Mouse (Mus musculus): ENCODE results near the gene Fgfr2. TPM values are rescaled to one million over a fixed set of nuclear protein-coding genes. Genes with fewer than 3 reads are reported as not detected.
A peak's percentile ranks its signal among the peaks of the same experiment; 100 is the strongest.

Gene Fgfr2
- polyA plus RNA-seq, 1 experiment from 2014 or later: 121 TPM

DNA sequence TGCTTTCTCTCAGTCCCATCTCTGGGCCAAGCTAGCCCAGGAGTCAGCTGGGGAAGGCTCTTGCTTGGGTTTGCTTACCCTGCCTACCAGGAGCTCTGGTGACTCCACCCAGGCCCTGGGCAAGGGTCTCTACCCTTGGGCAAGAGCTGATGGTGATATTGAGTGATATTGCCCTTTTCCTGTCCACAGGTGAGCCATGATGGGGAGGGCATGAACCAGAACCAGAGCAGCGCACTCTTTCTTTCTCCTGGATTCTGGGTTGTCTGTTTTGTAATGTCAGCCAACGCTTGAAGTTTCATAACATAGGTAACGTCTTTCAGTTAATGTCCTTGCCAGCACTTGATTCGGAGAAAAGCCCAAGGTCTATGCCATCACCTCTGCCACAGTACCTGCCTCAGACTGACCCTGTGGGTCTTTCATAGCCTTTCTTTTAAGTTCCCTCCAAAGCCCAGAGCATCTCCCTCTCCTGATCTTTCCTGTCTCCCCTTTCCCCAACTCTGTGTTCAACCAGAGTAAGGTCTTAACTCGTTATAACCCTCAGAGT is 506.1 kb downstream of the Fgfr2 start:
- ATAC-seq (ENCODE audit: insufficient number of reproducible peaks, insufficient read depth, low FRiP score, low TSS enrichment): no peak
- Histone ChIP-seq H3K4me1 (no peaks in the 10 kb centered on the region), H3K9me3 (no peaks in the 10 kb centered on the region), H3K27ac (no peak overlapping the region), H3K4me3 (no peak overlapping the region), H3K9ac (no peak overlapping the region), H3K36me3 (no peaks in the 10 kb centered on the region), H3K27me3 (peaks cover 12% of the 10 kb centered on the region), H3K4me2 (replicated peaks) (no peak overlapping the region)
- 84% methylated on average over 5 of the region's 5 CpGs for WGBS

DNA sequence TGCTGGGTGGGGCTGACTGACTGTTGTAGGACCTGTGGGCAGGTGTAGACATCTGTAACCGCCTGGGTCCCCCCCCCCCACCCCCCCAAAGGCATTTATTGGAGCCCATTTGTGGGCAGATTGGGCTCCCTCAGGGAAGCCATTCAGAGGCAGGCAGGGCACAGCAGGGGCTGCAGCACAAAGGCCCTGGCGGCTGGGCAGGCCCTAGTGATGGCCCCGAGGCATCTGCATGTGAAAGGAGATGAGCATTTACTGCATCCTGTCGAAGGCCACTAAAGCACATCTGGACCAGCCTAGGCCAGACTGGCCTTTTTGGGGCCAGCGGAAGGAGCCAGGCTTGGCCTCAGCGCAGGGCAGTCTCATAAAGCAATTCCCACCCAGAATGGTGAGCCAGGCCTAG is 506.8 kb downstream of the Fgfr2 start:
- no peaks in the 10 kb centered on the region for H3K9me3 ChIP-seq
- no peaks in the 10 kb centered on the region for H3K4me1 ChIP-seq
- no peak overlapping the region for H3K27ac ChIP-seq
- no peaks in the 10 kb centered on the region for H3K36me3 ChIP-seq
- peaks cover 12% of the 10 kb centered on the region for H3K27me3 ChIP-seq
- no peak overlapping the region for H3K4me2 ChIP-seq (replicated peaks)
- WGBS: 31% methylated on average over 6 of the region's 6 CpGs
- H3K9ac ChIP-seq: no peak overlapping the region
- H3K4me3 ChIP-seq: no peak overlapping the region
- ATAC-seq (ENCODE audit: insufficient number of reproducible peaks, insufficient read depth, low FRiP score, low TSS enrichment): no peak

DNA sequence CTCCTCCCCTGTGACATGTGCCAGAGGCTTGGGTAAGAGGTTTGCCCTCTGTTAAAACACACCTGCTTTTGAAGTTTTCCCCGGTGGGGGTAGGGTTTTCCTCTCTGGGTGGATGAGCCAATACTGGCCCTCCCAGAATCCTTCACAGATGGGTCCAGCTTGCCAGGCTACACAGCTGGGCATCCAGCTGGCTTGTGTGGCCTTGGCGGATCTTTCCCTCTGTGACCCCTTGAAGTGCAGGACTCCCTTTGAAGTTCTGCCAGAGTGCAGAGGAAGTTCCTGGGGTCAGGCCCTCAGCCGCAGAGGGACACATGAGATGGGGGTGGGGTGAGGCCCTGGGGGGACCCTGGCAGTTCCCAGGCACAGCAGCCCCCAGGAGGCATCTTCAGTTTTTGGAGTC is 507.8 kb downstream of the Fgfr2 start:
- no peaks in the 10 kb centered on the region for H3K4me1 ChIP-seq
- WGBS: 12% methylated on average over 3 of the region's 3 CpGs
- no peak overlapping the region for H3K4me3 ChIP-seq
- no peak overlapping the region for H3K4me2 ChIP-seq (replicated peaks)
- no peaks in the 10 kb centered on the region for H3K9me3 ChIP-seq
- ATAC-seq (ENCODE audit: insufficient number of reproducible peaks, insufficient read depth, low FRiP score, low TSS enrichment): no peak
- H3K36me3 ChIP-seq: no peaks in the 10 kb centered on the region
- H3K27me3 ChIP-seq: peaks cover 12% of the 10 kb centered on the region
- H3K9ac ChIP-seq: no peak overlapping the region
- no peak overlapping the region for H3K27ac ChIP-seq

DNA sequence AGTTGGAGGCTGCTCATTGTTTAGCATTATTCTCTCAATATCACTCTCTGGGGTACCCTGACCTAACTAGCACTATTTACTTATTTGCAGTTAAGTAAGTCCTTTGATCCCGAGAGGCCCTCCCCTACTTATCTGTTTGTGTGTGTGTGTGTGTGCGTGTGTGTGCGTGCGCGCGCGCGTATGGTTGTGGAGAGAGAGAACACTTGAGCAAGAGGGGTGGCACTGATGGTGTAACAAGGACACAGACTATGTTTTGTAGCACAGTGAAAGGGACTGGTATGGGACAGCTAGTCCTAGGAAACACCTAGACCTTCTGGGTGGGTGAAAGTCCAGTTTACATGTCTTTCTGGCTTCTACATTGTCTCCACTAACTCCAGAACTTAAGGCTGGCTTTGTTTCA is 511.6 kb downstream of the Fgfr2 start:
- H3K9me3 ChIP-seq: no peaks in the 10 kb centered on the region
- no peaks in the 10 kb centered on the region for H3K4me1 ChIP-seq
- H3K9ac ChIP-seq: no peak overlapping the region
- ATAC-seq (ENCODE audit: insufficient number of reproducible peaks, insufficient read depth, low FRiP score, low TSS enrichment): no peak
- no peak overlapping the region for H3K27ac ChIP-seq
- no peak overlapping the region for H3K4me2 ChIP-seq (replicated peaks)
- H3K4me3 ChIP-seq: no peak overlapping the region
- WGBS: 95% methylated on average over 8 of the region's 8 CpGs
- no peaks in the 10 kb centered on the region for H3K36me3 ChIP-seq
- peaks cover 4% of the 10 kb centered on the region; the same call in 1 of the 2 replicates for H3K27me3 ChIP-seq

DNA sequence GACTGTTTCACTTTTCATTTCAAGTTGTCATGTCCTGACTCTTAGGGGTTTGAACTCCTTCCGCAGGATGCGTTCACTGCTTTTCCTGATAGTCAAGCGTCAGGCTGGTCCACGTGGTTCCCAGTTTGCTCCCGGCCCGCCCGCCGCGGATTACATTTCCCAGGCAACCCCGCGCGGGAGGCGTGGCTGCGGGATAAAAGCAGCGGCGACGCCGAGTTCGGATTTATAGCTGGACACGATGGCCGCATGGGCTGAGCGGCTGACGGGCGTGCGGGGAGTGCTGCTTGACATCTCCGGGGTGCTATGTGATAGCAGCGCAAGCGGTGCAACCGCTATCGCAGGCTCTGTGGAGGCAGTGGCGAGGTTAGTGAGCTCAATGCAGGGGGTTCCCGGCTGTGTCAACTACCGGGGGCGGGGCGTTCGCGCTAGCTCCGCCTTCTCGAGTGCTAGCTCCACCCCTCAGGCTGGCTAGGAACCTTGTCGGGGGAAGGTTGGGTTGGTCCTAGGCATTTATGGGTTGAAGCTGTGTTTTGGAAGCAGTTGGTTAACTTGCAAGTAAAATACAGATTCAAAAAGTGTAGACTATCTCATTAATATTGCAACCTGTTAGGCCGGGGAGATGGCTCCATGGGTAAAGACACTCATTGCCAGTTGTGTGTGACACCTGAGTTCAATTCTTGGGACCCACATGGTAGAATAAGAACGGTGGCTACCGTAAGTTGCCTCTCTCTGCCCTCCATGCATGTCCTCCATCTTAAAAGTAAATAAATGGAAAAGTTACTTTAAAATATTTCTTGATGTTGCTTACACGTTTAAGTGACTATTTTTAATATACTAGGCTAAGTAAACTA is 512.5 kb downstream of the Fgfr2 start, which contains the start of gene Lhpp:
TSS of gene Lhpp (plus strand) at position 171 of the 851 bp plus-strand sequence.
- 8% methylated on average over 44 of the region's 44 CpGs for WGBS
- H3K27me3 ChIP-seq: peaks cover 9% of the 10 kb centered on the region
- peak within 1 kb of the TSS; percentile 55 for H3K9ac ChIP-seq
- peak within 1 kb of the TSS; percentile 60 for H3K4me3 ChIP-seq
- H3K4me2 ChIP-seq (replicated peaks): peak within 1 kb of the TSS; percentile 73
- no peak within 1 kb of the TSS for H3K27ac ChIP-seq
- H3K9me3 ChIP-seq: no peaks in the 10 kb centered on the region
- ATAC-seq (ENCODE audit: insufficient number of reproducible peaks, insufficient read depth, low FRiP score, low TSS enrichment): peak; percentile 67
- no peaks in the 10 kb centered on the region for H3K36me3 ChIP-seq
- peaks cover 1% of the 10 kb centered on the region; the same call in 1 of the 2 replicates for H3K4me1 ChIP-seq

DNA sequence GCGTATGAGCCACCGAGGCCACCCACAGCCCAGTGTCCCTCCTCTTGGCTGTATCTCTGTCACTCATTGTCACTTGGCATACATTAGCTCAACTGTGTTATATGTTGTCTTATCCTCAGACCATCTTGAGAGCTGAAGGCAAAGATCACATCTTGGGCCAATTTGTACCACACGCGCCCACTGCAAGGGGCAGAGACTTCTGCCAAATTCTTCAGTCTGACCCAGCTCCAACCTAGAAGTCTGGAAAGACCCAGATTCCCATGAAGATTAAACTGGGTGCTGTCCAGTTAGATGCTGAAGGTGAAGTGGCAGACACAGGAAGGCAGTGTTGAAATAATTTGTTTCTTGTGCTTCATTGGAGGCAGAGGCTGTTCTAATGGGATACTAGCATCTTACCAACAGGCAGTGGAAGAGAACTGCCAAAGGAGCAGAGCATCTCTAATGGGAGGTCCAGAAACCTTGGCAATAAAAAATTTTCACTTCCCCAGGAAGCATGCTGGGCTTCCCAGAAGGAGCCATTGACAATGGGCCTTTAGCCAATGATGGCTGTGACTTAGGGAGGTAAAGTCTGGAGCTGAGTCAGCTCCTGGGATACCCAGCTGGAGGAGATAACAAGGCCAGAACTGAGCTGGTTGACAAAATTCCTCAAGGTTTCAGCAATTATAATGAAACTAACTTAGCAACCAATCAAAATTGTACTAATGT is 514.7 kb downstream of the Fgfr2 start:
- no peaks in the 10 kb centered on the region for H3K9me3 ChIP-seq
- no peak overlapping the region for H3K4me3 ChIP-seq
- peaks cover 3% of the 10 kb centered on the region; the same call in 1 of the 2 replicates for H3K4me1 ChIP-seq
- no peak overlapping the region for H3K9ac ChIP-seq
- H3K36me3 ChIP-seq: no peaks in the 10 kb centered on the region
- no peak overlapping the region for H3K27ac ChIP-seq
- peaks cover 23% of the 10 kb centered on the region for H3K27me3 ChIP-seq
- no peak overlapping the region for H3K4me2 ChIP-seq (replicated peaks)
- ATAC-seq (ENCODE audit: insufficient number of reproducible peaks, insufficient read depth, low FRiP score, low TSS enrichment): no peak
- WGBS: 86% methylated on average over 4 of the region's 4 CpGs

DNA sequence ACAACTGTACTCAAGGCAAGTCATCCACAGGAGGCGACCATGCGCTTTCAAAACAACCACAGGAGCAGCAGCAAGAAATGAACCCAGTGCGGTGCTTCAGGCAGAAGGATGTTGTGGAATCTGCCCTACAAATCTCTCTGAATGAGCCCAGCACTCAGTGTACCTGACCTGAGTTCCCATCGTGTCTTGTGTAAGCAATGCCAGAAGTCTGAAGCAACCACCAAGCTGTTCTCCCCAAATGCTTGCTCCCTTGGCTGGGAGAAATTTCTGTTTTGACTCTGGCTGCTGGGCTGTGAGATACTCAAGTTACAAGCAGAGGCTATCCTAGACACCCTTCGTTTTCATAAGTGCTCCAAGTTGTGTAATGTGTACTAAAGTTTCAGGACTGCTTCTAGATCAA is 517.5 kb downstream of the Fgfr2 start:
- WGBS: 49% methylated on average over 5 of the region's 5 CpGs
- peaks cover 3% of the 10 kb centered on the region; the same call in 1 of the 2 replicates for H3K4me1 ChIP-seq
- no peaks in the 10 kb centered on the region for H3K36me3 ChIP-seq
- no peak overlapping the region for H3K9ac ChIP-seq
- H3K27ac ChIP-seq: no peak overlapping the region
- no peak overlapping the region for H3K4me2 ChIP-seq (replicated peaks)
- no peak overlapping the region for H3K4me3 ChIP-seq
- peaks cover 51% of the 10 kb centered on the region for H3K27me3 ChIP-seq
- no peak for ATAC-seq (ENCODE audit: insufficient number of reproducible peaks, insufficient read depth, low FRiP score, low TSS enrichment)
- no peaks in the 10 kb centered on the region for H3K9me3 ChIP-seq

DNA sequence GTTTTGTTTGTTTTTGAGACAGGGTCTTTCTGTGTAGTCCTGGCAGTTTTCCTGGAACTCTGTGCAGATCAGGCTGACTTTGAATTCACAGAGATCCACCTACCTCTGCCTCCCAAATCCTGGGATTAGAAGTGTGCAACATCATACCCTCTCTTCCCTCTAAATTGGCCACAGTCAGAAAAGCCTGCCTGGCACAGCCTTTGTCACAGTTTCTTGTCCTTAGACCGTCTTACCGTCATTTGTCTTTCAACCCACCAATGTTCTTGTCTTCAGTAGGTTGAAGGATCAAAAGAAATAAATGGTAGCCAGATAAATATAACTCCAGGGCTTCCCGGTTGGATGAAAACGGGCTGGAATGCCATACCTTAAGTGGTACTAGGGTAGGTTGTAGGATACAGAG is 518.4 kb downstream of the Fgfr2 start:
- WGBS: 82% methylated on average over 4 of the region's 4 CpGs
- H3K9ac ChIP-seq: no peak overlapping the region
- no peaks in the 10 kb centered on the region for H3K36me3 ChIP-seq
- H3K4me3 ChIP-seq: no peak overlapping the region
- no peak overlapping the region for H3K27ac ChIP-seq
- H3K4me1 ChIP-seq: peaks cover 8% of the 10 kb centered on the region
- no peaks in the 10 kb centered on the region for H3K9me3 ChIP-seq
- H3K4me2 ChIP-seq (replicated peaks): no peak overlapping the region
- ATAC-seq (ENCODE audit: insufficient number of reproducible peaks, insufficient read depth, low FRiP score, low TSS enrichment): no peak
- peaks cover 60% of the 10 kb centered on the region for H3K27me3 ChIP-seq

DNA sequence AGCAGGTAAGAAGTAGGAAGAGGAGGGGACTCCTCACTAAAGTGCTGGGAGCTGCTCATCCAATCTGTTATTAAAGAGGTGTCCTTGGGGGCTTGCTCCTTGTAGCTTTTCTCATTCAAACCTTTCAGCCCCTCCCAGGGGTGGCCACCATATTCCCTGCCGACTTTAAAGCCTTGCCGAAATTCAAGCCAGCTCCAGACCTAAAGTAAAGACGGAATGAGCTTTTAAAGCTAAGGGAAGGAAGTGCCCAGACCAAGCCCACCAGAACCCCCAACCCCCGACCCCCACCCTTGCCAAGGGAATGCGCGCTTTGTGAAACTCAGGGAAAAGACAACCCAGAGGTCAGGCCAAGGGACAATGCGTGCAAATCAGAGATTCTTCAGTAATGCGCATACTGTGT is 522.2 kb downstream of the Fgfr2 start:
- peaks cover 92% of the 10 kb centered on the region for H3K27me3 ChIP-seq
- WGBS: 6% methylated on average over 8 of the region's 8 CpGs
- ATAC-seq (ENCODE audit: insufficient number of reproducible peaks, insufficient read depth, low FRiP score, low TSS enrichment): no peak
- no peaks in the 10 kb centered on the region for H3K36me3 ChIP-seq
- no peak overlapping the region for H3K4me2 ChIP-seq (replicated peaks)
- no peaks in the 10 kb centered on the region for H3K9me3 ChIP-seq
- no peak overlapping the region for H3K4me3 ChIP-seq
- H3K27ac ChIP-seq: no peak overlapping the region
- peaks cover 34% of the 10 kb centered on the region for H3K4me1 ChIP-seq
- no peak overlapping the region for H3K9ac ChIP-seq

DNA sequence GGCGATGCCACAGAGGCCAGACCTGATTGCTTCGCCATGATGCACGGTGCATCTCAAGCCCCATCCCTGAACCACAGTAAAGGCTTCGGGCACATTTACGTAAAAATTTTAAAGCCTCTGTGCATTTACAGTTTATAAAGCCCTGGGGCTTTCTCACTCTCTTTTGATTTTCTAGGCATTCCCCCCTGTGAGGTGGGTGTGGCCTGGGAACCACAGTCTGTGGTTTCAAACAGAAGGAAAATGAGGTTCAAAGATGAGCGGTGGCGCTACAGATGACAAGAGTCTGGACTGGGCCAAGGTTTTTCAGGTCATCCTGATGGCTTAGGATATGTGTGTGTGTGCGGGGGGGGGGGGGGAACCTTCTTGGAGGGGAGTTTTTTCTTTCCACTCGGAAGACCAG is 523.1 kb downstream of the Fgfr2 start:
- Histone ChIP-seq H3K36me3 (no peaks in the 10 kb centered on the region), H3K27me3 (peaks cover 97% of the 10 kb centered on the region), H3K4me1 (peaks cover 30% of the 10 kb centered on the region), H3K9me3 (no peaks in the 10 kb centered on the region), H3K4me2 (replicated peaks) (peak overlapping the region; percentile 82), H3K9ac (no peak overlapping the region), H3K4me3 (peak overlapping the region; percentile 40), H3K27ac (no peak overlapping the region)
- 1% methylated on average over 9 of the region's 9 CpGs for WGBS
- ATAC-seq (ENCODE audit: insufficient number of reproducible peaks, insufficient read depth, low FRiP score, low TSS enrichment): no peak

DNA sequence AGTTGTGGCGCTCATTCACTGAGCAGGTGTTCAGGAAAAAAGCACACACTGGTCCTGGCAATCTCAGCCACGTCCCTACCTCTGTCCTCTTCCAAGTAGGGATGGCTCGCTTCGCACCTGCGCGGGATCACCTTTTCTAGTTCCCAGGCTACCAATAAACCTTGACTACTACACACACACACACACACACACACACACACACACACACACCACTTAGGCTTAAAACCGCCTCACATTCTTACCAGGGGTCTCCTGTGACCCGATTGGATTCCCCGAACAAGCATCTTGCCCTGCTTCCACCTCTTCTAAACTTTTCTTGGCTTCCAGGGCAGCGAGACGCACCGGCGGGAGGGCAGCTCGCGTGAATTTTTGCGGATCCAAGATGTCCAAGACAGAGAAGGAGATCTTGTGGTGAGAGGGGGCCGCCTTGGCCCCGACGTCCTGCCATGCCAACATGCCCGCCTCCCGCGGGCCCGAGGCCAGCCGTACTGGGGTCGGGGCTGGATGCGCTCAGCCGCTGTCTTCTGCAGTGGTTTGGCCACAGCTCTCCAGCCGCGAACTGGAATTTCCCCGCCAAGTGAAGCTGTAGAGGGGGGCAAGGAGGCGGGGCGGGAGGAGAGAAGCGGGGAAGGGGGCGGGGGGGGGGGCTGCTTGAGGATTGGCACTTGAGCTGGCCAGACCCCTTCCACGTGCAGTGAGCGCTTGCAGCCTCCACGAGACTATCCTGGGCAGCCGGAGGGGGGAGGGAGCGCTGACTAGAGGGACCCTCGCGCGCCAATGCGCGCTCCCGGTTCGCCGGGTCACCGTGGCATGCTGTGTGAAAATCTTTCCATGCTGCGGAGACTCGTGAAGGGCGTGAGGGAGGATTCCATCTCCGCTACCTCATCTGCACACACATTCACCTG is 523.8 kb downstream of the Fgfr2 start, which contains the start of gene Nkx1-2:
TSS of gene Nkx1-2 (minus strand) at position 567 of the 905 bp plus-strand sequence.
- ATAC-seq (ENCODE audit: insufficient number of reproducible peaks, insufficient read depth, low FRiP score, low TSS enrichment): no peak
- Histone ChIP-seq H3K4me3 (peak within 1 kb of the TSS; percentile 40), H3K4me2 (replicated peaks) (peak within 1 kb of the TSS; percentile 82), H3K9me3 (no peaks in the 10 kb centered on the region), H3K36me3 (no peaks in the 10 kb centered on the region), H3K27ac (no peak within 1 kb of the TSS), H3K4me1 (peaks cover 30% of the 10 kb centered on the region), H3K27me3 (peaks cover 94% of the 10 kb centered on the region), H3K9ac (0 out of 2 replicates have a peak within 1 kb of the TSS, but pooled peaks have one; percentile 24)
- WGBS: under 1% methylated on average over 48 of the region's 52 CpGs

All from embryonic facial prominence, embryonic 12.5 days (tissue).